Mouse (Mus musculus) Patski (cell line): Measurements from ENCODE around the gene Anks1. TPM values are rescaled to one million over a fixed set of nuclear protein-coding genes. Genes with fewer than 3 reads are reported as not detected.

Experiments used
- ATAC-seq: fragments of 100-300 bp; one replicate; pipeline ENCODE4 v1.8.0; 2021
- CTCF ChIA-PET: fragments of 350-600 bp; sonication (Branson Sonifier 250); formaldehyde crosslinking; loops from one replicate; lab custom pipeline; 2022; ENCODE audit warnings: inconsistent platforms; lab: Charles Lee
- POLR2A ChIA-PET: fragments of 350-600 bp; sonication (Branson Sonifier 250); formaldehyde crosslinking; loops from one replicate; lab custom pipeline; 2022; ENCODE audit warnings: antibody characterized with exemption, inconsistent platforms; lab: Charles Lee
- DNase-seq: peaks from one replicate; pipeline ENCODE4 v3.0.0-alpha.2; 2011; ENCODE audit warnings: low read depth, low spot score
- H3K27me3 ChIP-seq: fragments of 371-371 bp; one replicate; pipeline ENCODE4 v1.5.1; 2021
- CTCF ChIP-seq: fragments of 100-300 bp; IDR thresholded peaks from one replicate; pipeline ENCODE4 v1.5.1; 2021
- in situ Hi-C: fragments of 300-500 bp; cut with MboI; formaldehyde crosslinking; loops from 3 replicates; pipeline ENCODE4 v1.11.1; 2018; ENCODE audit warnings: low pct_unique_long_range_greater_than_20kb, mixed read lengths
- polyA plus RNA-seq: library from polyadenylated mRNA; unstranded; gene quantifications from one replicate; pipeline ENCODE4 v1.2.3, GENCODE M21; 2021

The Anks1 gene
- polyA plus RNA-seq, 1 experiment from 2014 or later: 15.3 TPM

GRCm38 (mm10) chr17:28104416-28104815 is 195.3 kb downstream of the Anks1 start:
- POLR2A ChIA-PET: no interaction called here
- DNase-seq: no peak

GRCm38 (mm10) chr17:28106352-28106751 is 197.2 kb downstream of the Anks1 start:
- DNase-seq (no peak), ATAC-seq (no peak)
- CTCF ChIA-PET: no interaction called here
- POLR2A ChIA-PET: no interaction called here
- TF ChIP-seq CTCF: no peak
- no peaks in the 10 kb centered on the region for H3K27me3 ChIP-seq
- in situ Hi-C loops: no loop called here

More at GRCm38 (mm10) chr17:28104416-28104815, 195.3 kb downstream of the Anks1 start:
- no peak for TF ChIP-seq CTCF
- no peaks in the 10 kb centered on the region for H3K27me3 ChIP-seq
- in situ Hi-C loops: no loop called here
- CTCF ChIA-PET: no interaction called here
- ATAC-seq: no peak

DNA sequence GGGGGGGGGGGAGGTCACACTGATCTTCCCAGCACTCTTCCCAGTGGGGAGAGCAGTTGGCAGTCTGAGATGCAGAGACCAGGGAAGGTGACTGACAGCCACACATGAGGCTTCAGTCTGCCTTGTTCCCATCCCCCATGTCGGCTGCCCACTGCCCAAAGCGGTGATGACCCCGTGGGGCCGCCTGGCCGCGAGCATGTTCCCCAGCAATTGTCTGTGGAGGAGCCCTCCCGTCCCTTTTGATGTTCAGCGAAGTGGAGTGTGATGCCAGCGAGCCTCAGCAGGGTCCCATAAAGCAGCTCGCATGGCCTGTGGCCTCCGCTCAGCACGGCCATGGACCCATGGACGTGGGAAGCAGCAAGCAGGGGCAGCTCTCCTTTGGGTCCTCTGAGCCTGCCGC is 198.2 kb downstream of the Anks1 start:
- DNase-seq: no peak
- in situ Hi-C loops: no loop called here
- no peak for ATAC-seq
- H3K27me3 ChIP-seq: no peaks in the 10 kb centered on the region
- ChIA-PET POLR2A (interaction anchor here (0.7 kb wide), 1 partner anchor 12 kb away, joined by 3 read pairs; no protein-coding TSS in a partner anchor), CTCF (no interaction called here)
- TF ChIP-seq CTCF: no peak

- H3K27me3 ChIP-seq: no peaks in the 10 kb centered on the region
- no peak for DNase-seq
- CTCF ChIA-PET: interaction anchor here (1.1 to 1.7 kb wide), 3 partner anchors 22 to 51 kb away, joined by 3 to 4 read pairs (median 4); no protein-coding TSS in a partner anchor
- TF ChIP-seq CTCF: no peak
- in situ Hi-C loops: no loop called here
- POLR2A ChIA-PET: interaction anchor here (1.2 kb wide), 1 partner anchor 17 kb away, joined by 5 read pairs; no protein-coding TSS in a partner anchor
- no peak for ATAC-seq
Observed at GRCm38 (mm10) chr17:28112266-28112665, 203.2 kb downstream of the Anks1 start.

Other genes with a start within 250 kb of the Anks1 start
- not detected for gene Spdef, start 180.4 kb upstream of the Anks1 start, polyA plus RNA-seq
- 105 TPM for gene D17Wsu92e, start 88.7 kb upstream of the Anks1 start, polyA plus RNA-seq
- gene Snrpc, start 71.2 kb upstream of the Anks1 start, polyA plus RNA-seq: 84.3 TPM
- 17.4 TPM for gene Uhrf1bp1, start 52.9 kb upstream of the Anks1 start, polyA plus RNA-seq
- gene Taf11, start 538 bp downstream of the Anks1 start, polyA plus RNA-seq: 48.0 TPM
- 0.05 TPM for gene Tcp11, start 171.3 kb downstream of the Anks1 start, polyA plus RNA-seq
- gene Scube3, start 232.8 kb downstream of the Anks1 start, polyA plus RNA-seq: 17.9 TPM